Mouse (Mus musculus): ENCODE data around the gene Krtap4-7. TPM values are rescaled to one million over a fixed set of nuclear protein-coding genes. Genes with fewer than 3 reads are reported as not detected.
"Not testable (repeated sequence)": the region's sequence is repeated elsewhere in the genome, so short reads cannot be mapped to it uniquely, and the experiment has no call there.

The Krtap4-7 gene
- not detected in 2 replicates for polyA plus RNA-seq (2015; fragmentation: Nextera tagmentation; extraction: Ambion mirVana)

DNA sequence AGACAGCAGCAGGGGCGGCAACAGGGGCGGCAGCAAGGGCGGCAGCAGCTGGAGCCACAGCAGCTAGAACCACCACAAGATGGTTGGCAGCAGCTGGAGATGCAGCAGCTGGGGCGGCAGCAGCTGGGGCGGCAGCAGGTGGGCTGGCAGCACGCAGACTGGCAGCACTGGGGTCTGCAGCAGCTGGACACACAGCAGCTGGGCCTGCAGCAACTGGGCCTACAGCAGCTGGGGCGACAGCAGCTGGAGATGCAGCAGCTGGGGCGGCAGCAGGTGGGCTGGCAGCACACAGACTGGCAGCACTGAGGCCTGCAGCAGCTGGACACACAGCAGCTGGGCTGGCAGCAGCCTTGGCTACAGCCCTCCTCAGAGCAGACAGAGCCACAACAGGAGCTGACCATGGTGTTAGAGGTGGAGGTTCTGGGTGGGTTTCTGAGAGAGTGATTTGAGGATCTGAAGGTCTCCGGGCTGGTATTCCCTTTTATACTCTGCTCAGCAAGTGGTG, at the start of gene Krtap4-7:
Krtap4-7 (minus strand) TSS at position 455 of the 505 bp plus-strand sequence.
- not testable (repeated sequence) for ATAC-seq (ENCODE audit: insufficient number of reproducible peaks, low FRiP score, low TSS enrichment, low read depth); H3K36me3 ChIP-seq; H3K27me3 ChIP-seq; H3K9ac ChIP-seq; H3K9me3 ChIP-seq; H3K4me1 ChIP-seq; H3K4me3 ChIP-seq; H3K4me2 ChIP-seq; H3K27ac ChIP-seq
- 76% methylated on average over 9 of the region's 9 CpGs for WGBS

- ATAC-seq (ENCODE audit: insufficient number of reproducible peaks, low FRiP score, low TSS enrichment, low read depth), result no peak
Measured at GRCm38 (mm10) chr11:99690463-99690862, 46.6 kb upstream of the Krtap4-7 start, which contains the start of gene Gm14190. Gene Gm14190 (minus strand): TSS chr11:99690740.

GRCm38 (mm10) chr11:99685235-99685634, 41.3 kb upstream of the Krtap4-7 start:
- not testable (repeated sequence) for ATAC-seq (ENCODE audit: insufficient number of reproducible peaks, low FRiP score, low TSS enrichment, low read depth); H3K36me3 ChIP-seq; H3K27ac ChIP-seq; H3K9ac ChIP-seq; H3K27me3 ChIP-seq; H3K4me3 ChIP-seq; H3K4me1 ChIP-seq; H3K4me2 ChIP-seq; H3K9me3 ChIP-seq
- WGBS, result 55% methylated on average over 1 of the region's 1 CpGs

More at GRCm38 (mm10) chr11:99690463-99690862, 46.6 kb upstream of the Krtap4-7 start, which contains the start of gene Gm14190:
- Histone ChIP-seq H3K4me1 (no peaks in the 10 kb centered on the region), H3K36me3 (no peaks in the 10 kb centered on the region), H3K9ac (no peak within 1 kb of the TSS), H3K4me3 (no peak within 1 kb of the TSS), H3K9me3 (no peaks in the 10 kb centered on the region), H3K4me2 (no peak within 1 kb of the TSS), H3K27ac (no peak within 1 kb of the TSS), H3K27me3 (no peaks in the 10 kb centered on the region)
- 91% methylated on average over 1 of the region's 1 CpGs for WGBS

DNA sequence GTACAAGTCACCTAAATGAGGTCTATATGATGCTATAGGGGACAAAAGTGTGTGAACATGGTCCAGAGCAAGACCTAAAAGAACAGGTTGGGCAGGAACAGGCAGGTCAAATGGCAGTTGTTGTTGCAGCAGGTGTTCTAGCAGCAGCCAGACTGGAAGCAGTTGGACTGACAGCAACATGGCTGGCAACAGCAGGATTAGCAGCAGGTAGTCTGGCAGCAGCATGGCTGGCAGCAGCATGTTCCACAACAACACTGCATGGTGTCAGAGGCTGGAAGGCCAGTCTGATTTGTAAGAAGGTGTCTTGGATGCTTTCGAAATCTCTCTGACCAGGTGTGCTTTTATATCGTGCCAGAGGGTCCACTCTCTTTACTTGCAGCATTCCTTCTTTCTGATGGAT, 39.6 kb upstream of the Krtap4-7 start:
- no peaks in the 10 kb centered on the region for H3K4me1 ChIP-seq
- no peak overlapping the region for H3K27ac ChIP-seq
- no peaks in the 10 kb centered on the region for H3K9me3 ChIP-seq
- no peaks in the 10 kb centered on the region for H3K27me3 ChIP-seq
- H3K4me2 ChIP-seq, result no peak overlapping the region
- no peak overlapping the region for H3K9ac ChIP-seq
- H3K36me3 ChIP-seq, result no peaks in the 10 kb centered on the region
- no peak overlapping the region for H3K4me3 ChIP-seq
- ATAC-seq (ENCODE audit: insufficient number of reproducible peaks, low FRiP score, low TSS enrichment, low read depth), result no peak
- WGBS, result 80% methylated on average over 2 of the region's 2 CpGs

DNA sequence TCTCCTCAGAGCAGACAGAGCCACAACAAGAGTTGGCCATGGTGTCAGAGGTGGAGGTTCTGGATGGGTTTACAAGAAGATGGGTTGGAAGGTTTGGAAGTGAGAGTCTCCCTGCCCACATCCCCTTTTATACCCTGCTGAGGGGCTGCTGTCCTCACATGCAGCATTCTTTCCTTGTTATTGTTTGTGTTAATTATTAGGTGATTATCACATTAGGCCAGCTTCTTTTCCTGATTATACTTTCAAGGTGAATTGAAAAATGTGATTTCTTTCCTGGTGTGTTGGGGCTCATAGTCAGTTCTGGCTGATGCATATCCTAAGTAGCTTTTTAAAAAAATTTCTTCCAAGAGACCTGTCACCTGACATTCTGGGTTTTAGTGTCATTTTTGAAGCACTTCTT, 22.0 kb upstream of the Krtap4-7 start, which contains the start of gene Krtap4-6:
Krtap4-6 (minus strand) TSS at position 101 of the 400 bp plus-strand sequence.
- H3K4me3 ChIP-seq, result no peak within 1 kb of the TSS
- no peaks in the 10 kb centered on the region for H3K36me3 ChIP-seq
- no peaks in the 10 kb centered on the region for H3K9me3 ChIP-seq
- H3K9ac ChIP-seq, result no peak within 1 kb of the TSS
- H3K4me1 ChIP-seq, result no peaks in the 10 kb centered on the region
- no peak for ATAC-seq (ENCODE audit: insufficient number of reproducible peaks, low FRiP score, low TSS enrichment, low read depth)
- no peaks in the 10 kb centered on the region for H3K27me3 ChIP-seq
- no peak within 1 kb of the TSS for H3K27ac ChIP-seq
- H3K4me2 ChIP-seq, result no peak within 1 kb of the TSS

DNA sequence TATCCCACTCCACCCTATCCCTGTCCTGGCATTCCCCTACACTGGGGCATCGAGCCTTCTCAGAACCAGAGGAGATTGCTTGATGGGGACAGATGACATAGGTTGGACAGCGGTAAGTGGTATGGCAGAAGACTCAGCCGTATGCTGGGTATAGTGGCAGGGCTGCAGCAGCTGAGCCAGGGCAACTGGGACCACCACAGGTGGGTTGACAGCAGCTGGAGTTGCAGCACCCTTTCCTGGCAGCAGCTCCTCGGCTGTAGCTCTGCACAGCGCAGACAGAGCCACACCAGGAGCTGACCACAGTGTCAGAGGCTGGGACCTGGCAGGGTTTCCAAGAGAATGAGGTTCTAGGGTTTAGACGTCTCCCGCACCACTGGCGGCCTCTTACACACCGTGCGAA, 18.9 kb upstream of the Krtap4-7 start:
- no peak overlapping the region for H3K9ac ChIP-seq
- 79% methylated on average over 10 of the region's 10 CpGs for WGBS

DNA sequence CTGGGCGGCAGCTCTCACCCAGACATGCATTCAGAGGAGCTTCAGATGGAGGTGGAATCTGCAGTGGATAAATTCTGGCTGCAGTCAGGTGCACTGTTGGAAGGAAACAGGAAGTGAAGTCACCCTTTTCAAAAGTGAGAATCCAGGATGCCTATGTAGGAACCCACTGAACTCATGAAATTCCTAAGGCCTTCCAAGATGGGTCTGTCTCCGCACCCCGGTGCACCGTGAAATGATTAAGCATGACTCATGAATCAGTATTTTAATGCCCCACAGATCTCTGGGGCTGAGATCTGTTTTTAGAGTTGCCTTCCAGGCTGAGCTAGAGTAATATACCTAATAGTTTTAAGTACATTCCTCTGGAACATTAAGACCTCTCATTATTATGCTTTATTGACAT, 15.4 kb upstream of the Krtap4-7 start:
- Histone ChIP-seq H3K4me2 (no peak overlapping the region), H3K9me3 (no peaks in the 10 kb centered on the region), H3K4me1 (no peaks in the 10 kb centered on the region), H3K4me3 (no peak overlapping the region), H3K36me3 (no peaks in the 10 kb centered on the region), H3K9ac (no peak overlapping the region), H3K27ac (no peak overlapping the region), H3K27me3 (no peaks in the 10 kb centered on the region)
- WGBS, result 67% methylated on average over 4 of the region's 4 CpGs
- no peak for ATAC-seq (ENCODE audit: insufficient number of reproducible peaks, low FRiP score, low TSS enrichment, low read depth)

More for the DNA sequence above, 18.9 kb upstream of the Krtap4-7 start:
- Histone ChIP-seq H3K4me3 (no peak overlapping the region), H3K36me3 (no peaks in the 10 kb centered on the region), H3K27me3 (no peaks in the 10 kb centered on the region), H3K4me2 (no peak overlapping the region), H3K27ac (no peak overlapping the region), H3K9me3 (no peaks in the 10 kb centered on the region), H3K4me1 (no peaks in the 10 kb centered on the region)
- no peak for ATAC-seq (ENCODE audit: insufficient number of reproducible peaks, low FRiP score, low TSS enrichment, low read depth)

DNA sequence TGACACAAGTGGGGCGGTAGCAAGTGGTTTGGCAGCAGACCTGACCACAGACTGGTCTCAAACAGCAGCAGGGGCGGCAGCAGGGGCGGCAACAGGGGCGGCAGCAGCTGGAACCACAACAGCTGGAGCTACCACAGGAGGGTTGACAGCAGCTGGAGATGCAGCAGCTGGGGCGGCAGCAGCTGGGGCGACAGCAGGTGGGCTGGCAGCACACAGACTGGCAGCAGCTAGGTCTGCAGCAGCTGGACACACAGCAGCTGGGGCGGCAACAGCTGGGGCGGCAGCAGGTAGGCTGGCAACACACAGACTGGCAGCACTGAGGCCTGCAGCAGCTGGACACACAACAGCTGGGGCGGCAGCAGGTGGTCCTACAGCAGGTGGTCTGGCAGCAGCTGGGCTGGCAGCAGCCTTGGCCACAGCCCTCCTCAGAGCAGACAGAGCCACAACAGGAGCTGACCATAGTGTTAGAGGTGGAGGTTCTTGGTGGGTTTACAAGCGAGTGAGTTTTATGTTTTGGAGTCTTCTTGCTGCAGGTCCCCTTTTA, 14.7 kb upstream of the Krtap4-7 start, which contains the start of gene Gm11563:
Gm11563 (minus strand) TSS at position 494 of the 544 bp plus-strand sequence.
- not testable (repeated sequence) for H3K36me3 ChIP-seq; H3K4me3 ChIP-seq; ATAC-seq (ENCODE audit: insufficient number of reproducible peaks, low FRiP score, low TSS enrichment, low read depth); H3K27me3 ChIP-seq; H3K27ac ChIP-seq; H3K9me3 ChIP-seq; H3K9ac ChIP-seq; H3K4me2 ChIP-seq; H3K4me1 ChIP-seq
- 58% methylated on average over 10 of the region's 10 CpGs for WGBS

DNA sequence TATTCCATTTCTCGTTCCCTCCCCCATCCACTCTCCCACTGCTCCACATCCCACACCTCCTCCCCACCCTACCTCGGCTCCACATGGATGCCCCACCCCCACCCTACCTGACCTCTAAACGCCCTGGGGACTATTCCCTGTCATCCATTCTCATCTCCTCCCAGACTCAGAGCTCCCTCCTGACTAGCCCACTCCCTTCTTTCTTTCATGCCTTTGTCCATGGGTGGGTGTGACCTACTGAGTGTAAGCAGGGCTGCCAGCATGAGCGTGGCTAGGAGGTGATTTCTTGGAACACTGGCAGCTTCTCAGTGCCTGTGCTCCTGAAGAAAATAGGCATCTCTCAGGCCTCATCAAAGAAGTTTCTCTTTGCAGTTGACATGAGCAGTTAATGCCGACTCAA, 13.2 kb upstream of the Krtap4-7 start:
- Histone ChIP-seq H3K9me3 (no peaks in the 10 kb centered on the region), H3K4me2 (no peak overlapping the region), H3K27me3 (no peaks in the 10 kb centered on the region), H3K27ac (no peak overlapping the region), H3K4me3 (no peak overlapping the region), H3K36me3 (no peaks in the 10 kb centered on the region), H3K9ac (no peak overlapping the region), H3K4me1 (no peaks in the 10 kb centered on the region)
- WGBS, result 53% methylated on average over 5 of the region's 5 CpGs
- ATAC-seq (ENCODE audit: insufficient number of reproducible peaks, low FRiP score, low TSS enrichment, low read depth), result no peak

DNA sequence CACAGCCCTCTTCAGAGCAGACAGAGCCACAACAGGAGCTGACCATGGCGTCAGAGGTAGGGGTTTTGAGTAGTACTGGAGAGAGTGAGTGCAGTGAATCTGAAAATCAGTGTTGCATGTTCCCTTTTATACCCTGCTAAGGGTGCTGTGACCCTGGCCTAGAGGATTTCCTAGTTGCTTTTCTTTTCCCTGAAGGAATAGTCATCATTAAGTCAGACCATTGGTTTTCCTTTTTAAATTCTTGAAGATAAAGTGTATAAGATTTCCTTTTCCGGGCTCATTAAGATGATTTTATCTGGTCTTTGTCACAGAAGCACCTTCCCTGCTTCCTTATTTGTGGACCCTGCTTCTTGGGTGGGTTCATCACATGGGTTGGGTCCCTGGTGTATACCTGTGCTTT, 6.2 kb upstream of the Krtap4-7 start, which contains the start of gene Gm11555:
Gm11555 (minus strand) TSS at position 101 of the 400 bp plus-strand sequence.
- no peak within 1 kb of the TSS for H3K4me2 ChIP-seq
- H3K4me3 ChIP-seq, result no peak within 1 kb of the TSS
- no peaks in the 10 kb centered on the region for H3K9me3 ChIP-seq
- no peak within 1 kb of the TSS for H3K27ac ChIP-seq
- no peak for ATAC-seq (ENCODE audit: insufficient number of reproducible peaks, low FRiP score, low TSS enrichment, low read depth)
- no peak within 1 kb of the TSS for H3K9ac ChIP-seq
- no peaks in the 10 kb centered on the region for H3K27me3 ChIP-seq
- no peaks in the 10 kb centered on the region for H3K36me3 ChIP-seq
- H3K4me1 ChIP-seq, result no peaks in the 10 kb centered on the region
- 76% methylated on average over 2 of the region's 2 CpGs for WGBS

GRCm38 (mm10) chr11:99646444-99646843, 2.6 kb upstream of the Krtap4-7 start:
- no peaks in the 10 kb centered on the region for H3K4me1 ChIP-seq
- 65% methylated on average over 15 of the region's 15 CpGs for WGBS

DNA sequence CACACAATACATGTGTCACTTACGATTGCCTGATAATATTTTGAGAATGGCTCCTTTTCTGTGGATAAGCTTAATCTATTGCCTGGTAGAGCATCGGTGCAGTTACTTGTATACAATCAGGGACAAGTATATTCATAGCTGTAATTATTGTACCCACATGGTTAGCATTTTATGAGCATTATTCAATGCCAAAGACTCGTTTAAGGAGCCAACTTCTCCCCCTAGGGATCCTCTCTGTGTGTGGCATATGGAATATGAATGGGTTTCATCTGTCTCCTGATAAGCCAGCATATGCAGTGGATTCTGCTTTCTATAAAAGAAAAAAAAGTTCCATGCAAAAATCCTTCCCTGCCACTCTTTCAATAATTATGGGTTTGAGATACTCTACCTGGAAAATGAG, 462 bp upstream of the Krtap4-7 start:
- no peak overlapping the region for H3K27ac ChIP-seq
- no peak overlapping the region for H3K4me2 ChIP-seq
- H3K9me3 ChIP-seq, result no peaks in the 10 kb centered on the region
- H3K27me3 ChIP-seq, result no peaks in the 10 kb centered on the region
- H3K4me3 ChIP-seq, result no peak overlapping the region
- H3K36me3 ChIP-seq, result no peaks in the 10 kb centered on the region
- 61% methylated on average over 3 of the region's 3 CpGs for WGBS
- ATAC-seq (ENCODE audit: insufficient number of reproducible peaks, low FRiP score, low TSS enrichment, low read depth), result no peak
- no peaks in the 10 kb centered on the region for H3K4me1 ChIP-seq
- H3K9ac ChIP-seq, result no peak overlapping the region

More at GRCm38 (mm10) chr11:99646444-99646843, 2.6 kb upstream of the Krtap4-7 start:
- H3K4me2 ChIP-seq, result no peak overlapping the region
- no peak overlapping the region for H3K9ac ChIP-seq
- no peaks in the 10 kb centered on the region for H3K27me3 ChIP-seq
- H3K36me3 ChIP-seq, result no peaks in the 10 kb centered on the region
- no peak overlapping the region for H3K27ac ChIP-seq
- H3K9me3 ChIP-seq, result no peaks in the 10 kb centered on the region
- ATAC-seq (ENCODE audit: insufficient number of reproducible peaks, low FRiP score, low TSS enrichment, low read depth), result no peak
- no peak overlapping the region for H3K4me3 ChIP-seq

All from limb, embryonic 15.5 days (tissue).